In genomic region chr6:124522082-124522481, GRCm38 (mm10) we compare ENCODE assay signal across 26 mouse cellular contexts. TPM values are rescaled to one million over a fixed set of nuclear protein-coding genes. Genes with fewer than 3 reads are reported as not detected.
DNase-seq lines count a peak whose midpoint lies in the region; ATAC-seq lines count a peak whose summit lies in the region.
"Not testable (repeated sequence)": the region's sequence is repeated elsewhere in the genome, so short reads cannot be mapped to it uniquely, and the experiment has no call there.
"Had no signal": no experiment of that assay in that cellular context is flagged by ENCODE, and none has a peak within 500 bp of the region (broad histone marks: within the 10 kb centered on the region; RNA-seq: fewer than 3 reads in every experiment).

No protein-coding gene starts in this region.

- not testable (repeated sequence) for H3K4me2 ChIP-seq in heart, embryonic 12.5 days

- H3K4me3 ChIP-seq in heart, embryonic 12.5 days, result not testable (repeated sequence)

- H3K9ac ChIP-seq in heart, embryonic 12.5 days, result not testable (repeated sequence)

- H3K9me3 ChIP-seq in heart, embryonic 12.5 days (replicated peaks), result not testable (repeated sequence)

- ATAC-seq in frontal cortex, adult (ENCODE audit: low TSS enrichment), result peak; percentile 89
- 0 out of 2 replicates have a peak, but pooled peaks have one; percentile 18 for ATAC-seq in heart, embryonic 12.5 days (ENCODE audit: insufficient number of reproducible peaks, low FRiP score)
- peak; percentile 54; the same call in 1 of the 2 replicates for ATAC-seq in megakaryocyte-erythroid progenitor cell, adult 5-6 weeks (replicated peaks; ENCODE audit: low FRiP score, low TSS enrichment, poor library complexity, severe bottlenecking)

- peak; percentile 61 for DNase-seq in adrenal gland, adult 2 months
- DNase-seq in brain, adult 2 months (ENCODE audit: low read depth, low spot score), result peak; percentile 53
- DNase-seq in layer of hippocampus, adult 8-10 months (ENCODE audit: low spot score in 2 of 2), result peak; percentile 22 to 24
- DNase-seq in left cerebral cortex, adult 8-10 months (ENCODE audit: low spot score in 2 of 2), result peak; percentile 27 to 51
- peak; percentile 49 to 52 for DNase-seq in right cerebral cortex, postnatal 36 days (ENCODE audit: low spot score in 2 of 2)

- not testable (repeated sequence) for H3K36me3 ChIP-seq in heart, embryonic 12.5 days

- H3K27ac ChIP-seq in heart, embryonic 12.5 days (ENCODE audit: poor library complexity, severe bottlenecking), result not testable (repeated sequence)

- not testable (repeated sequence) for H3K27me3 ChIP-seq in heart, embryonic 12.5 days (replicated peaks)

- H3K4me1 ChIP-seq in heart, embryonic 12.5 days (replicated peaks), result not testable (repeated sequence)

- 74% methylated on average over 7 of the region's 7 CpGs for WGBS in heart, embryonic 12.5 days

RNA-seq across cellular contexts. Expression of gene C1ra, which starts 9.9 kb away (rescaled TPM):
- total RNA-seq in adrenal gland, adult 2 months (2021), result 10 to 100 TPM; 48.6 to 68.2 TPM
- 20.3 and 27.2 TPM in 2 replicates for polyA plus RNA-seq in adrenal gland, adult 2 months (2012; rRNA removed)
- polyA plus RNA-seq in heart, embryonic 12.5 days (2016; fragmentation: Nextera tagmentation; extraction: Ambion mirVana), result 0.19 and 0.24 TPM in 2 replicates
- total RNA-seq in layer of hippocampus, adult 8-10 months (2022), result 1 to 10 TPM in 3 of 4 experiments, under 1 TPM in 1; 0.89 to 1.9 (median 1.3) TPM
- 1 to 10 TPM; 1.7 to 2.2 (median 1.9) TPM for total RNA-seq in left cerebral cortex, adult 8-10 months (2022)
- total RNA-seq in megakaryocyte-erythroid progenitor cell, adult 5-6 weeks (2014; fragmentation: Nextera tagmentation), result 1.2 TPM in 1 of 2 replicates, not detected in the other
- 0.23 TPM in 1 of 2 replicates, not detected in the other for total RNA-seq in megakaryocyte-erythroid progenitor cell, adult 5-6 weeks (2017)

RNA-seq across cellular contexts. Expression of gene C1s1, which starts 20.1 kb away (rescaled TPM):
- total RNA-seq in adrenal gland, adult 2 months (2021), result 10 to 100 TPM; 45.4 to 72.3 TPM
- polyA plus RNA-seq in adrenal gland, adult 2 months (2012; rRNA removed), result 10.1 and 14.8 TPM in 2 replicates
- 0.49 TPM in 1 of 2 replicates, not detected in the other for polyA plus RNA-seq in heart, embryonic 12.5 days (2016; fragmentation: Nextera tagmentation; extraction: Ambion mirVana)
- 1 to 10 TPM in 3 of 4 experiments, under 1 TPM in 1; 0.59 to 1.7 (median 1.2) TPM for total RNA-seq in layer of hippocampus, adult 8-10 months (2022)
- 1 to 10 TPM in 3 of 4 experiments, under 1 TPM in 1; 0.93 to 3.0 (median 1.2) TPM for total RNA-seq in left cerebral cortex, adult 8-10 months (2022)
- not detected in 2 replicates for total RNA-seq in megakaryocyte-erythroid progenitor cell, adult 5-6 weeks (2014; fragmentation: Nextera tagmentation)
- not detected in 2 replicates for total RNA-seq in megakaryocyte-erythroid progenitor cell, adult 5-6 weeks (2017)

RNA-seq across cellular contexts. Expression of gene C1rl, which starts 29.2 kb away (rescaled TPM):
- 10 to 100 TPM; 20.6 to 22.0 TPM for total RNA-seq in adrenal gland, adult 2 months (2021)
- 11.2 and 13.4 TPM in 2 replicates for polyA plus RNA-seq in adrenal gland, adult 2 months (2012; rRNA removed)
- polyA plus RNA-seq in heart, embryonic 12.5 days (2016; fragmentation: Nextera tagmentation; extraction: Ambion mirVana), result 0.31 and 0.41 TPM in 2 replicates
- under 1 TPM; 0.39 to 0.67 (median 0.60) TPM for total RNA-seq in layer of hippocampus, adult 8-10 months (2022)
- total RNA-seq in left cerebral cortex, adult 8-10 months (2022), result under 1 TPM; 0.19 to 0.49 (median 0.45) TPM
- 0.42 TPM in 1 of 2 replicates, not detected in the other for total RNA-seq in megakaryocyte-erythroid progenitor cell, adult 5-6 weeks (2014; fragmentation: Nextera tagmentation)
- 0.09 and 0.50 TPM in 2 replicates for total RNA-seq in megakaryocyte-erythroid progenitor cell, adult 5-6 weeks (2017)

RNA-seq across cellular contexts. Expression of gene C1rb, which starts 48.0 kb away (rescaled TPM):
- 1 to 10 TPM; 7.9 to 8.9 TPM for total RNA-seq in adrenal gland, adult 2 months (2021)
- 0.29 and 0.86 TPM in 2 replicates for polyA plus RNA-seq in adrenal gland, adult 2 months (2012; rRNA removed)
- polyA plus RNA-seq in heart, embryonic 12.5 days (2016; fragmentation: Nextera tagmentation; extraction: Ambion mirVana), result not detected in 2 replicates
- total RNA-seq in layer of hippocampus, adult 8-10 months (2022), result not detected
- not detected for total RNA-seq in left cerebral cortex, adult 8-10 months (2022)
- not detected in 2 replicates for total RNA-seq in megakaryocyte-erythroid progenitor cell, adult 5-6 weeks (2014; fragmentation: Nextera tagmentation)
- not detected in 2 replicates for total RNA-seq in megakaryocyte-erythroid progenitor cell, adult 5-6 weeks (2017)
- total RNA-seq: hindbrain, postnatal 0 days; layer of hippocampus, postnatal 25 days had no signal
- polyA plus RNA-seq: brain, embryonic 14.5 days; embryonic facial prominence, embryonic 12.5 days; forebrain, embryonic 14.5 days; gonadal fat pad, adult 2 months; heart, embryonic 15.5 days; hindbrain, embryonic 12.5 days; hindbrain, postnatal 0 days; intestine, embryonic 15.5 days; kidney, adult 2 months; kidney, embryonic 16.5 days; liver, embryonic 12.5 days; liver, postnatal 0 days; lung, embryonic 16.5 days; midbrain, embryonic 13.5 days; neural tube, embryonic 13.5 days; stomach, postnatal 0 days; thymus, adult 2 months had no signal

RNA-seq across cellular contexts. Expression of gene Clstn3, which starts 57.5 kb away (rescaled TPM):
- 100 to 1,000 TPM in 1 of 2 experiments, 10 to 100 TPM in 1; 91.8 to 146 TPM for total RNA-seq in adrenal gland, adult 2 months (2021)
- polyA plus RNA-seq in adrenal gland, adult 2 months (2012; rRNA removed), result 62.4 and 91.3 TPM in 2 replicates
- polyA plus RNA-seq in heart, embryonic 12.5 days (2016; fragmentation: Nextera tagmentation; extraction: Ambion mirVana), result 1.5 and 1.7 TPM in 2 replicates
- total RNA-seq in layer of hippocampus, adult 8-10 months (2022), result 100 to 1,000 TPM; 249 to 296 (median 280) TPM
- 100 to 1,000 TPM; 331 to 359 (median 336) TPM for total RNA-seq in left cerebral cortex, adult 8-10 months (2022)
- total RNA-seq in megakaryocyte-erythroid progenitor cell, adult 5-6 weeks (2014; fragmentation: Nextera tagmentation), result 11.5 and 18.4 TPM in 2 replicates
- 7.5 and 19.9 TPM in 2 replicates for total RNA-seq in megakaryocyte-erythroid progenitor cell, adult 5-6 weeks (2017)

Comparison
In these comparisons a context has a peak if more than half of its experiments do, and no peak if none do; other contexts are left out.
1. ATAC-seq: peak in every context shown above with its lines; median percentile 89 in frontal cortex, adult; 54 in megakaryocyte-erythroid progenitor cell, adult 5-6 weeks; 18 in heart, embryonic 12.5 days.
2. RNA of gene C1ra, which starts 9.9 kb away (total RNA-seq): 48.6 to 68.2 TPM in adrenal gland, adult 2 months; 1.7 to 2.2 TPM in left cerebral cortex, adult 8-10 months, 0.89 to 1.9 TPM in layer of hippocampus, adult 8-10 months and 0.23 to 1.2 TPM in megakaryocyte-erythroid progenitor cell, adult 5-6 weeks; every median in the first group is over 10 times any median in the second.
3. RNA of gene C1s1, which starts 20.1 kb away (total RNA-seq): 45.4 to 72.3 TPM in adrenal gland, adult 2 months; 0.93 to 3.0 TPM in left cerebral cortex, adult 8-10 months, 0.59 to 1.7 TPM in layer of hippocampus, adult 8-10 months and not detected in megakaryocyte-erythroid progenitor cell, adult 5-6 weeks; every median in the first group is over 10 times any median in the second.
4. RNA of gene C1rl, which starts 29.2 kb away (total RNA-seq): 20.6 to 22.0 TPM in adrenal gland, adult 2 months; 0.39 to 0.67 TPM in layer of hippocampus, adult 8-10 months, 0.19 to 0.49 TPM in left cerebral cortex, adult 8-10 months and 0.09 to 0.50 TPM in megakaryocyte-erythroid progenitor cell, adult 5-6 weeks; every median in the first group is over 10 times any median in the second.
5. Peak in every context shown above with its lines, with median percentiles within 50 percentile points of each other: DNase-seq.